Mouse (Mus musculus): ENCODE measurements at regions not wholly inside any gene's neighbourhood (a gene's known extent, or its start where the extent isn't known, plus 50 kb on each side); places are given as distances from the start of the nearest gene placed in this dataset.

DNA sequence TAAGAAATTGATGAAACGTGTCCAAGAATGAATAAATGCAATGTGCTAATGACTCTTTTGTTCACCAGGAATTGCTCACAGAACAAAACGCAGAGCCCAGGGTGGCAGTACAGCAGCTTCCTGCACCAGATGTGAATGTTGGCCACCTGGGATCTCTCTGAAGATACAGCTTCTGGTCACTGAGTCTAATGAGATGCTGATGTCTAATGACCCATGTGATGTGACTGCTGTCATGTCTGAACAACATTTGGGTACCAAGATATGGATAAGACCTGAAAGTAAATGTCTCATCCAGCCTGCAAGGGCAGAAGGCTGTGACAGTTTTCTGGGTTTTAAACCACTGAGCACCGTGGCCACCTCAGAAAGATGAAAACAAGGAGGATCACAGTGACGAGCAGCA, 252.1 kb upstream of the Actbl2 start:
- TF ChIP-seq CTCF (conservative IDR thresholded peaks at IDR 0.05; ENCODE audit: insufficient read depth, insufficient read length, low read depth, low read length) (no peak), POLR2A (IDR thresholded peaks at IDR 0.05; ENCODE audit: low read depth, low read length) (no peak)
- DNase-seq: no peak
- Histone ChIP-seq H3K36me3 (ENCODE audit: control insufficient read depth, insufficient read depth, low read length) (no peaks in the 10 kb centered on the region), H3K4me3 (ENCODE audit: insufficient read depth, low read depth, low read length) (no peak overlapping the region), H3K27ac (ENCODE audit: insufficient read depth, low read depth, low read length) (no peak overlapping the region), H3K4me1 (ENCODE audit: control insufficient read depth, insufficient read depth, low read length) (no peaks in the 10 kb centered on the region), H3K27me3 (replicated peaks; ENCODE audit: control insufficient read depth, insufficient read depth, low read length) (no peaks in the 10 kb centered on the region)
- 59% methylated on average over 4 of the region's 4 CpGs for WGBS

DNA sequence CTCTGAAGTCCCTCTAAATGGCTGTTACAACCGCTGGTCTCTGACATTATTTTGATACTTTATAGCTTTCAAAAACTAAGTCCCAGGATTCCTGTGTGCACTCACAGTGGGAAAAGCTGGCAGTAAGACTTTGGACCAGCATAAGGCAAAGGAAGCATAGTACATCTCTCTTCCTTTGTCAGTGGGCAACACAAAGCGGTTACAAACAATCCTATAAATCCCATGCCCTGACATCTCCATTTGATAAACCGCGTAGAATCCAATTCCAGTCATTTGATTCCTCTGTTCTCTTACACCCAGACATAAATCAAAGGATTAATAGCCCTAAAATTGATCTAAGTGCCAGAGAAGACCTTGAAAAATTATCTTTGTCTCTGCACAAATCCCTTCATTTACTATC, 240.7 kb upstream of the Actbl2 start:
- Histone ChIP-seq H3K36me3 (ENCODE audit: control insufficient read depth, insufficient read depth, low read length) (no peaks in the 10 kb centered on the region), H3K27me3 (replicated peaks; ENCODE audit: control insufficient read depth, insufficient read depth, low read length) (no peaks in the 10 kb centered on the region), H3K4me3 (ENCODE audit: insufficient read depth, low read depth, low read length) (no peak overlapping the region), H3K27ac (ENCODE audit: insufficient read depth, low read depth, low read length) (no peak overlapping the region), H3K4me1 (ENCODE audit: control insufficient read depth, insufficient read depth, low read length) (no peaks in the 10 kb centered on the region)
- WGBS: 52% methylated on average over 4 of the region's 4 CpGs
- DNase-seq: no peak
- TF ChIP-seq POLR2A (IDR thresholded peaks at IDR 0.05; ENCODE audit: low read depth, low read length): no peak
- no peak for TF ChIP-seq CTCF (conservative IDR thresholded peaks at IDR 0.05; ENCODE audit: insufficient read depth, insufficient read length, low read depth, low read length)

DNA sequence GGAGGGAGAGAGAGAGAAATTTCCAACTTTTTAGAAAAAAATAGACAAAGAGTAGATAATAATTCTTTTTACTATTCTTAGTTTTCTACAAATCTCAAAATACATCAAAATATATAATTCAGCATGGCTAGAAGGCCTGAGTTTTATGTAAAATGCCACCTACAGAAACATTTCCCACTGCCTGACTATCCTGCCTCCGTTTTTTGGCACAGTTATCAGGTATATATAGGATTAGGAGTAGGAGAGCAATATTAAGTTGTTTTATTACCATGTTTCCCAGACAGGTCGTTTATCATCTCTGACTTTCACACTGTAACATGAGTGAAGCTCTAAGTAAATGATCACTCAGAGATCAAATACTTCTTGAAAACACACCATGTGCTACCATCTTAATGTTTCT, 224.7 kb upstream of the Actbl2 start:
- Histone ChIP-seq H3K4me3 (ENCODE audit: insufficient read depth, low read depth, low read length) (no peak overlapping the region), H3K27me3 (replicated peaks; ENCODE audit: control insufficient read depth, insufficient read depth, low read length) (no peaks in the 10 kb centered on the region), H3K36me3 (ENCODE audit: control insufficient read depth, insufficient read depth, low read length) (no peaks in the 10 kb centered on the region), H3K27ac (ENCODE audit: insufficient read depth, low read depth, low read length) (no peak overlapping the region), H3K4me1 (ENCODE audit: control insufficient read depth, insufficient read depth, low read length) (no peaks in the 10 kb centered on the region)
- TF ChIP-seq CTCF (conservative IDR thresholded peaks at IDR 0.05; ENCODE audit: insufficient read depth, insufficient read length, low read depth, low read length) (no peak), POLR2A (IDR thresholded peaks at IDR 0.05; ENCODE audit: low read depth, low read length) (no peak)
- WGBS: 51% methylated on average over 2 of the region's 2 CpGs
- no peak for DNase-seq

DNA sequence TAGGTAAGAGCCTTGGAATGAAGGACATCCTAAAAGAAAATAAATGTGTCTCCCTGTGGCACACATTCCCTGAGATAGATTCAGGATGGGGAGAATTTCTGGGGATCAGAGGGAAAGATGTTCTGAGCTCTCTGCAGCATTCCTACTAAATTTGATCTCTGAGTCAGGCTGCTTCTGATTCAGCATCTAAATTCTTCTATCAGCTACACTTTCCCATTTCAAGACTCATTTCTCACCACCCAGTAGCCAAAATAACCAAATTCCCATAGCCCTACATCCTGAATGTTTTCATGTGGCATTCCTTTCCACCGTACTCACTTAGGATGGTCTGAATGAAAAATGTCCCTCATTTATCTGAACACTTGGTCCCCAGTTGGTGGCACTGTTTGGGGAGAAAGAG, 223.2 kb upstream of the Actbl2 start:
- 80% methylated on average over 1 of the region's 1 CpGs for WGBS

DNA sequence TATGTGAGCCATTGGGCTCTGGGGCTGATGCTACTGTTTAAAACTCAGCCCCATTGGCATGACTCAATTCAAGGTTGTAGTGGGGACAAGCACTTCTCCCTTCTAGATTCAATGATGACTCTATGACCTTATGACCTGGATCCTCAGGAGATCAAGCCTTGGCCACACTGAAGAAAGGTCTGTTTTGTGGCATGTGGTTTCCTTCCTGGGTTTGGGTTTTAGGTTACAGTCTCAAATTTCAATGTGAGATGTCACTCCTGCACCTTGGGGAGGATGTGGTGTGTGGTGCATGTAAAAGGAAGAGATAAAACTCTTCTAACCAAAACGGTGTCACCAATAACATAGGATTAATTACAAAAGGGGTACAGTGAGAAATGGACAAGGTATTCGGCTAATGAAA, 211.2 kb upstream of the Actbl2 start:
- no peak overlapping the region for H3K4me3 ChIP-seq (ENCODE audit: insufficient read depth, low read depth, low read length)
- WGBS: 32% methylated on average over 2 of the region's 2 CpGs
- TF ChIP-seq CTCF (conservative IDR thresholded peaks at IDR 0.05; ENCODE audit: insufficient read depth, insufficient read length, low read depth, low read length): no peak
- no peak for TF ChIP-seq POLR2A (IDR thresholded peaks at IDR 0.05; ENCODE audit: low read depth, low read length)

More for the DNA sequence above, 223.2 kb upstream of the Actbl2 start:
- Histone ChIP-seq H3K4me1 (ENCODE audit: control insufficient read depth, insufficient read depth, low read length) (no peaks in the 10 kb centered on the region), H3K27ac (ENCODE audit: insufficient read depth, low read depth, low read length) (no peak overlapping the region), H3K36me3 (ENCODE audit: control insufficient read depth, insufficient read depth, low read length) (no peaks in the 10 kb centered on the region), H3K27me3 (replicated peaks; ENCODE audit: control insufficient read depth, insufficient read depth, low read length) (no peaks in the 10 kb centered on the region), H3K4me3 (ENCODE audit: insufficient read depth, low read depth, low read length) (no peak overlapping the region)
- no peak for DNase-seq
- TF ChIP-seq POLR2A (IDR thresholded peaks at IDR 0.05; ENCODE audit: low read depth, low read length): no peak
- TF ChIP-seq CTCF (conservative IDR thresholded peaks at IDR 0.05; ENCODE audit: insufficient read depth, insufficient read length, low read depth, low read length): no peak

DNA sequence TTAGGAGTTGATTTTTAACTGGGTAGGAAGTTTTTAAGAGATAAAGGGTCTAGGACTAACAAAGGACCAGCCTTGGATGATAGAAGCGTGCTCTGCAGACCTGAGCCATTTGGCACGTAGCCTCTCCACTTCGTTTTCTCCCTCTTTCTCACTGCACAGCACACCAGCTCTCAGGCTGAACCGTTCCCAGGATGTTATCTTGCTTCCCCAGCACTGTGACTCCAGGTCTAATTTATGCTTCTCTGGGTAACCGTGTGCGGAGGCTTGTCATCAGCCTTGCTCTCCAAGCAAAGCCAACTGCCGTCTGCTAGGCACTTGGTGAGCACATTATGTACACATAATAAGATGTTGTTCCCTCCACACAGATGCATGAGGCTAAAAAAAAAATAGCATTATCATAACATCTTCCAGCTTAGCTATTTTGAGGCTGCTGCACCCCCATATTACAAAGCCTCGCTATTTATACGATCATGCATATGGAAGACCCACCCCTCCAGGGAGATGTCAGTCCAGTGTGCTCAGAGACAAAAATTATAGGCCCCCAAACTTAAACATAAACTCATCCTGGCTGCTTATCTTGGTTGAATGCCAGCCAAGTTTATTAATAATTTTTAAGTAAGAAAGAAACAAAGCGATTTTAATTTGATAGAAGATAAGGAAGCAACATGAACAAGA, 210.3 kb upstream of the Actbl2 start:
- Histone ChIP-seq H3K27me3 (replicated peaks; ENCODE audit: control insufficient read depth, insufficient read depth, low read length) (no peaks in the 10 kb centered on the region), H3K4me3 (ENCODE audit: insufficient read depth, low read depth, low read length) (no peak overlapping the region), H3K4me1 (ENCODE audit: control insufficient read depth, insufficient read depth, low read length) (no peaks in the 10 kb centered on the region), H3K36me3 (ENCODE audit: control insufficient read depth, insufficient read depth, low read length) (no peaks in the 10 kb centered on the region), H3K27ac (ENCODE audit: insufficient read depth, low read depth, low read length) (no peak overlapping the region)
- WGBS: 35% methylated on average over 10 of the region's 10 CpGs
- DNase-seq: no peak
- no peak for TF ChIP-seq CTCF (conservative IDR thresholded peaks at IDR 0.05; ENCODE audit: insufficient read depth, insufficient read length, low read depth, low read length)
- TF ChIP-seq POLR2A (IDR thresholded peaks at IDR 0.05; ENCODE audit: low read depth, low read length): no peak

More for the DNA sequence above, 211.2 kb upstream of the Actbl2 start:
- DNase-seq: no peak
- Histone ChIP-seq H3K27me3 (replicated peaks; ENCODE audit: control insufficient read depth, insufficient read depth, low read length) (no peaks in the 10 kb centered on the region), H3K4me1 (ENCODE audit: control insufficient read depth, insufficient read depth, low read length) (no peaks in the 10 kb centered on the region), H3K27ac (ENCODE audit: insufficient read depth, low read depth, low read length) (no peak overlapping the region), H3K36me3 (ENCODE audit: control insufficient read depth, insufficient read depth, low read length) (no peaks in the 10 kb centered on the region)

DNA sequence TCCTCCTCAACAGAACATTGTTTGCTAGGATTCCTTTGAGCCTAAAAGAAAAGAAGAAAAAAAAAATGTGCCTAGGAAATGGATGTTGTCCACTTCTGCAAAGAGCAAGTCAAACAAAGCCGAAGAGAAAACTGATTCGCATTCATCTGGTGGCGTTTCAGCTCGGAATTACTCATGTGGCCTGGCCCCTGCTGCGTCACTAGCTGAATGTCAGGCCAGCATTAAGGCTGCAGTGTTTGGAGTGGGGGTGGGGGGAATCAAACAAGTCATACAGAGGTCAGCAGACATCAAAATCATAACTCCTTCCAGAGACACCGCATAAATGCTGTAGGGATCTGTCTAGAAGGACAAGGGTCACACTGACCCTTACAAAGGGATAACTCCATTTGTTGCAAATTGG, 204.7 kb upstream of the Actbl2 start:
- no peak for DNase-seq
- WGBS: 65% methylated on average over 6 of the region's 6 CpGs

More for the DNA sequence above, 204.7 kb upstream of the Actbl2 start:
- Histone ChIP-seq H3K4me1 (ENCODE audit: control insufficient read depth, insufficient read depth, low read length) (no peaks in the 10 kb centered on the region), H3K36me3 (ENCODE audit: control insufficient read depth, insufficient read depth, low read length) (no peaks in the 10 kb centered on the region), H3K27me3 (replicated peaks; ENCODE audit: control insufficient read depth, insufficient read depth, low read length) (no peaks in the 10 kb centered on the region), H3K27ac (ENCODE audit: insufficient read depth, low read depth, low read length) (no peak overlapping the region), H3K4me3 (ENCODE audit: insufficient read depth, low read depth, low read length) (no peak overlapping the region)
- TF ChIP-seq CTCF (conservative IDR thresholded peaks at IDR 0.05; ENCODE audit: insufficient read depth, insufficient read length, low read depth, low read length) (no peak), POLR2A (IDR thresholded peaks at IDR 0.05; ENCODE audit: low read depth, low read length) (no peak)

Measured in kidney, adult 2 months (tissue).